Mouse (Mus musculus) bone marrow macrophage, adult 2 months (primary cell): ENCODE results near the gene Osbpl10.

Experiments used
- CTCF ChIP-seq: IDR thresholded peaks from 2 replicates; pipeline ENCODE4 v1.5.1; 2012; ENCODE audit warnings: low read depth, mild to moderate bottlenecking, low read length, moderate library complexity
- POLR2A ChIP-seq: IDR thresholded peaks from 2 replicates; pipeline ENCODE4 v1.6.1; 2012; ENCODE audit warnings: mild to moderate bottlenecking, low read depth, low read length, borderline replicate concordance

GRCm38 (mm10) chr9:115117314-115117713 lies 138.9 kb downstream of the Osbpl10 start:
- no peak for TF ChIP-seq POLR2A
- TF ChIP-seq CTCF, result no peak
